Mouse (Mus musculus): ENCODE measurements around the gene Btbd35f20. TPM values are rescaled to one million over a fixed set of nuclear protein-coding genes. Genes with fewer than 3 reads are reported as not detected.
"Not testable (repeated sequence)": the region's sequence is repeated elsewhere in the genome, so short reads cannot be mapped to it uniquely, and the experiment has no call there.

The Btbd35f20 gene
- not detected in 2 replicates for total RNA-seq (2017)

DNA sequence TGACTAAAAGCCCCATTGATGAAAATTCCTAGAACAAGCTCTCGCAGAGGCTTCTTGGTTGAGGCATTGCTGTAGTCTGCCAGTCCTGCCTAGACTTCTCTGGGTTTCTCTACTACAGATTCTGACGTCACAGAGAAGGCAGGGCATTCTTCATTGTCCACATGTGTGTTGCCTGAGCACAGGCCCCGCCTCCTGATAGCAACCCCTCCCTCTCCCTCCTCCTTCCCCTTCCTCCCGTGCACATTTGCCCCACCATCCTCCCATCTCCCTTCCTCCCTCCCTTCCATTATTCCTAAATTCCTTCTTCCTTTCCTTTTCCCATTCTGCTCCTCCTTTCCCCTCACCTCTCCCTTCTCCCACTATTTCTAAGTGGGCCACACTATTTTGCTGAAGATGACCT lies at the start of gene Btbd35f20:
Gene Btbd35f20, minus strand, starts transcription at position 101 of the 400 bp plus-strand sequence.
- ATAC-seq (ENCODE audit: extremely low read depth, insufficient number of reproducible peaks, low FRiP score, poor library complexity, severe bottlenecking): not testable (repeated sequence)

Other genes starting within 250 kb of the Btbd35f20 start
- gene Btbd35f28, start 94.7 kb downstream of the Btbd35f20 start, total RNA-seq (2017): not detected in 2 replicates
- gene Btbd35f17, start 79.4 kb upstream of the Btbd35f20 start, total RNA-seq (2017): 0.23 TPM in 1 of 2 replicates, not detected in the other

Data from neutrophil, adult 5-6 weeks (primary cell).